Mouse (Mus musculus): ENCODE data around the gene Col1a1. TPM values are rescaled to one million over a fixed set of nuclear protein-coding genes. Genes with fewer than 3 reads are reported as not detected.
"Not testable (repeated sequence)": the region's sequence is repeated elsewhere in the genome, so short reads cannot be mapped to it uniquely, and the experiment has no call there.

Col1a1 gene
- polyA plus RNA-seq, 1 experiment from 2014 or later, result 136 TPM

DNA sequence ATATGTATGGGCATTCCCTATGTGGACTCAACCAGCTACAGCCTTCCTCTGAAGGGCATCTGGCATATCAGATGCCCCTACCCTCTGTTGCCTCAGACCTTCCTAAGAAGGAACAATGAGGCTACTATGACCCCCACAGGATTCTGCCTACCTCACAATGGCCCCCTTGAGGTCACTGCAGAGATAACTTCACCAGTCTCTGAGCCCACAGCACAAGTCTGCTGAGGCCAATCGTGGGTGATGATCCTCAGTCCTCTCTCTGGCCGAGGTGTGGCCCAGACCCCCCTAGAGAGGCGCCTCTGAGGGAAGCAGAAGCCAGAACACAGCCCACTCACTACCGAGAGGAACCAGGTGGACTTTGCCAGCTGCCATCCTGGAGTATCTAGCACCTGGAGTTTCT is 31.4 kb downstream of the Col1a1 start, which contains the start of gene Hils1:
Gene Hils1, plus strand, starts transcription at position 175 of the 400 bp plus-strand sequence.
- peak; percentile 77 for DNase-seq (ENCODE audit: low spot score, missing footprints)

DNA sequence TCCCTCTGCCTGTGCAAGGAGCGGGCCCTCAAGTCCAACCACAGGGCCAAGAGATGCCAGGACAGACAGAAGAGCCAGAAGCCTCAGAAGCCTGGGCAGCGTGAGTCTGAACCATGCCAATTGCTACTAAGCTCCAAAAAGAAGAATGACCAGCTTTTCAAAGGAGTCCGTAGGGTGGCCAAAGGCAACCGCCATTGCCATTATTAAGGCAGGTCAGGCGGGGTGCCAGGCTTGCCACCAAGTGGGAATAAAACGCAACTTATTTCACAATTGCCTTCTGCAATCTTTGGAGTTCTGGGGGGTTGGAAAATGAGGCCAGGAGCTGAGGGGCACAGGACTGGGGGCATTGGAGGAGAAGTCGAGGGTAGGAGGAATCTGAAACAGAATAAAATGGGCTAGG is 32.2 kb downstream of the Col1a1 start:
- Histone ChIP-seq H3K9ac (ENCODE audit: low read length) (no peak overlapping the region), H3K36me3 (ENCODE audit: control insufficient read depth, insufficient read depth, low read length) (no peaks in the 10 kb centered on the region), H3K4me3 (ENCODE audit: low read depth, low read length) (no peak overlapping the region), H3K27ac (ENCODE audit: low read depth, low read length) (no peak overlapping the region), H3K4me2 (no peak overlapping the region), H3K4me1 (ENCODE audit: control insufficient read depth, insufficient read depth, low read length) (no peaks in the 10 kb centered on the region), H3K9me3 (ENCODE audit: control insufficient read depth, low read length) (no peaks in the 10 kb centered on the region), H3K27me3 (ENCODE audit: control insufficient read depth, insufficient read depth, low read length) (no peaks in the 10 kb centered on the region)
- ATAC-seq (ENCODE audit: low FRiP score) (no peak), DNase-seq (ENCODE audit: low spot score, missing footprints) (no peak)
- WGBS, result 81% methylated on average over 7 of the region's 7 CpGs

More for the DNA sequence above, 31.4 kb downstream of the Col1a1 start, which contains the start of gene Hils1:
- no peak within 1 kb of the TSS for H3K4me2 ChIP-seq
- 58% methylated on average over 4 of the region's 4 CpGs for WGBS
- H3K9me3 ChIP-seq (ENCODE audit: control insufficient read depth, low read length), result no peaks in the 10 kb centered on the region
- no peak within 1 kb of the TSS for H3K4me3 ChIP-seq (ENCODE audit: low read depth, low read length)
- no peaks in the 10 kb centered on the region for H3K4me1 ChIP-seq (ENCODE audit: control insufficient read depth, insufficient read depth, low read length)
- no peak for ATAC-seq (ENCODE audit: low FRiP score)
- H3K9ac ChIP-seq (ENCODE audit: low read length), result no peak within 1 kb of the TSS
- no peaks in the 10 kb centered on the region for H3K27me3 ChIP-seq (ENCODE audit: control insufficient read depth, insufficient read depth, low read length)
- no peaks in the 10 kb centered on the region for H3K36me3 ChIP-seq (ENCODE audit: control insufficient read depth, insufficient read depth, low read length)
- H3K27ac ChIP-seq (ENCODE audit: low read depth, low read length), result no peak within 1 kb of the TSS

DNA sequence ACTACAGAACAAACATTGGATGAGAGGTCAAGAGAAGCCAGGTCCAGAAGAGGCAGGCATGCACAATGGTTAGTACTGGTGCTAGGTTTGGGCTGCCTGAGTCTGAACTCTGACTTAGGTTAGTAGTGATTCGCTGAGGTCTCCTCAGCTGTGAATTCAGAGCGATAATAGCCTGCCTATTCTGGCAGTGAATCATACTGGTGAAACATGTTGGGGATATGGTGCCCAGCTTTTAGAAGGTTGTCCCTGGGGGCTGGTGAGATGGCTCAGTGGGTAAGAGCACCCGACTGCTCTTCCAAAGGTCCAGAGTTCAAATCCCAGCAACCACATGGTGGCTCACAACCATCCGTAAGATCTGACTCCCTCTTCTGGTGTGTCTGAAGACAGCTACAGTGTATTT is 33.7 kb downstream of the Col1a1 start:
- not testable (repeated sequence) for H3K9me3 ChIP-seq (ENCODE audit: control insufficient read depth, low read length); H3K27me3 ChIP-seq (ENCODE audit: control insufficient read depth, insufficient read depth, low read length); H3K4me3 ChIP-seq (ENCODE audit: low read depth, low read length); DNase-seq (ENCODE audit: low spot score, missing footprints); ATAC-seq (ENCODE audit: low FRiP score); H3K36me3 ChIP-seq (ENCODE audit: control insufficient read depth, insufficient read depth, low read length); H3K9ac ChIP-seq (ENCODE audit: low read length); H3K4me2 ChIP-seq; H3K4me1 ChIP-seq (ENCODE audit: control insufficient read depth, insufficient read depth, low read length); H3K27ac ChIP-seq (ENCODE audit: low read depth, low read length)
- WGBS, result 93% methylated on average over 4 of the region's 4 CpGs

DNA sequence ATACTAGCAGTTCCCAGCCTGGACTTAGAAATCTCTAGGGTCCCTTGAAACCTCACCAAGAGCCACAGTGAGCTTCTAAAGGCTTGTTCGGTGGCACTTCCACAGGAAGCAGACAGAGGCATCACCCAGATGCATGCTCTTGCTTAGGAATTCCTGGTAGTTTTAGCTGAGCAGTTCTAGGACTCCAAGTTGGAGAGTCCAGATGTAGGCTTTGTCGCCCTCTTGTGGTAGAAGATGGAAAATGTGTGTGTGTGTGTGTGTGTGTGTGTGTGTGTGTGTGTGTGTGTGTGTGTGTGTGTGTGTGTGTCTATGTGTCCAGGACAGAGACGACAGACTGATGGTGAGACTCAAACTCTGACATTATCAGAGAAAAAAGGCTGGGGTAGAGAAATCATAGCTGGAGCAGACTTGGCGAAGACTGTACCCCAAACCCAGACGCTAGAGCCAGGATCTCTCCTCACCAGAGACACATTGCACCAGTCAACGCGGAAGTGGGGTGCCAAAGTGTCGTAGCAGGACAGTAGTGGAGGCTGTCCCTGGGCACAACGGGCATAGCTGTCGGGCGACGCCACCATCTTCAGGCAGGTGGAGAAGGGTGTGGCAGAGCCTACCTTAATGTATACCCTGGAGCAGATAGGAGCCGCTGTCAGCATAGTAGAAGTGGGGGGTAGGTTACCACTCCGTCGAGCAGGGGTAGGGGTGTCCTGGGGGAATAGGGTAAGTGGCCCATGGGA is 34.4 kb downstream of the Col1a1 start:
- WGBS, result 61% methylated on average over 15 of the region's 15 CpGs
- Histone ChIP-seq H3K9me3 (ENCODE audit: control insufficient read depth, low read length) (no peaks in the 10 kb centered on the region), H3K27me3 (ENCODE audit: control insufficient read depth, insufficient read depth, low read length) (no peaks in the 10 kb centered on the region), H3K4me3 (ENCODE audit: low read depth, low read length) (no peak overlapping the region), H3K36me3 (ENCODE audit: control insufficient read depth, insufficient read depth, low read length) (no peaks in the 10 kb centered on the region), H3K9ac (ENCODE audit: low read length) (no peak overlapping the region), H3K27ac (ENCODE audit: low read depth, low read length) (no peak overlapping the region), H3K4me2 (no peak overlapping the region), H3K4me1 (ENCODE audit: control insufficient read depth, insufficient read depth, low read length) (no peaks in the 10 kb centered on the region)
- DNase-seq (ENCODE audit: low spot score, missing footprints), result peak; percentile 95
- no peak for ATAC-seq (ENCODE audit: low FRiP score)

DNA sequence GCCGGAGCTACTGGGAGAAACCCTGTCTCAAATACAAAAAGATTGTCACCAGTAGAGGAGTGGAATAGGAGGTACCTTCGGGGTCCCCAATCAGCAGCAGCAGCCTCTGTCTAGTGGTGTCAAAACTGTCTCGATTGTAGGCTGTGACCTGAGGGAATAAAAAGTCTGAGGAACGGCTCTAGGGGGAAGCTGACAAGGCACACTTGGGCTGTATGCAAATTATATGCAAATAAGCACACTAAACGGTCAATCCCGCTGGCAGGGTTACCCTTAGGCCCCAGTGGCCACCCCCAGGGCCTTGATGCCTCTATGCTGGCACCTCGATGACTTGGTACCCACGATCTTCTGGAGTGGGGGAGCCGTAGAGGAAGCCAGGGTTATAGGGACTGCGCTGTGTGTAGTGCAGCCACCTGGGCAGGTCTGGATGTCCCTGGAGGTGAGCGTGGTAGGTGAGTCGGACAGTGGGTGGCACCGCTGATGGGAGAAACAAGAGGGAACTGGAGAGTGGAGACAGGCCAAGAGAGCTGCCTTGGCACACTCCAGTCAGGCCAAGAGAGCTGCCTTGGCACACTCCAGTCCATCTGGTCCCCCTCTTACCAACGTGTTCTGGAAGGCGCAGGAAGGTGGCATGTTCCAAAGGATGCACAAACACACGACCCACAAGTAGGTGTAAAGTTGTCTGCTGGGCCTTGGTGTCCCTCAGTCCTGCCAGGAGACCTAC is 36.0 kb downstream of the Col1a1 start:
- Histone ChIP-seq H3K27ac (ENCODE audit: low read depth, low read length) (no peak overlapping the region), H3K9ac (ENCODE audit: low read length) (no peak overlapping the region), H3K9me3 (ENCODE audit: control insufficient read depth, low read length) (no peaks in the 10 kb centered on the region), H3K36me3 (ENCODE audit: control insufficient read depth, insufficient read depth, low read length) (no peaks in the 10 kb centered on the region), H3K4me1 (ENCODE audit: control insufficient read depth, insufficient read depth, low read length) (no peaks in the 10 kb centered on the region), H3K4me2 (no peak overlapping the region), H3K27me3 (ENCODE audit: control insufficient read depth, insufficient read depth, low read length) (no peaks in the 10 kb centered on the region), H3K4me3 (ENCODE audit: low read depth, low read length) (no peak overlapping the region)
- DNase-seq (ENCODE audit: low spot score, missing footprints) (no peak), ATAC-seq (ENCODE audit: low FRiP score) (no peak)
- WGBS, result 63% methylated on average over 16 of the region's 16 CpGs

DNA sequence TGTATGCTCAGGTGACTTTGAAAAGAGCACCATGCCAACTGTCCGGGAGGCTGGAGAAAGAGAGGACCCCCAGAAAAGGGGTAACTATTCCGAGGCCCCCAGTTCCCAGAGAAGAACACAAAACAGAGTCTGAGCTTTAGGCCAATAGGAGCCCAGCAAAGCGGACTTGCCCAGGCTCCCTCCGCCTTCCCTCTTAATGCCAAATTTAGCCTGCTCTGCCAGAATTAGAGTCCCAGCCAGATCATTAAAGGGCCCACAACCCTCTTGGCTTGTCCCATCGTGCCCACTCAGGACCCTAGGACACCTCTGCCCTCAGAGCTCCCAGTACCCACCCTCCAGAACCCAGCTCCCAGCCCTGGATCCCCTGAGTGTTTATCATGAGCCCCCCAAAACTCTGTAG is 36.9 kb downstream of the Col1a1 start:
- Histone ChIP-seq H3K4me1 (ENCODE audit: control insufficient read depth, insufficient read depth, low read length) (no peaks in the 10 kb centered on the region), H3K9ac (ENCODE audit: low read length) (no peak overlapping the region), H3K36me3 (ENCODE audit: control insufficient read depth, insufficient read depth, low read length) (no peaks in the 10 kb centered on the region), H3K4me3 (ENCODE audit: low read depth, low read length) (no peak overlapping the region), H3K27ac (ENCODE audit: low read depth, low read length) (no peak overlapping the region), H3K4me2 (no peak overlapping the region), H3K9me3 (ENCODE audit: control insufficient read depth, low read length) (no peaks in the 10 kb centered on the region), H3K27me3 (ENCODE audit: control insufficient read depth, insufficient read depth, low read length) (no peaks in the 10 kb centered on the region)
- DNase-seq (ENCODE audit: low spot score, missing footprints) (no peak), ATAC-seq (ENCODE audit: low FRiP score) (no peak)
- 78% methylated on average over 5 of the region's 5 CpGs for WGBS

DNA sequence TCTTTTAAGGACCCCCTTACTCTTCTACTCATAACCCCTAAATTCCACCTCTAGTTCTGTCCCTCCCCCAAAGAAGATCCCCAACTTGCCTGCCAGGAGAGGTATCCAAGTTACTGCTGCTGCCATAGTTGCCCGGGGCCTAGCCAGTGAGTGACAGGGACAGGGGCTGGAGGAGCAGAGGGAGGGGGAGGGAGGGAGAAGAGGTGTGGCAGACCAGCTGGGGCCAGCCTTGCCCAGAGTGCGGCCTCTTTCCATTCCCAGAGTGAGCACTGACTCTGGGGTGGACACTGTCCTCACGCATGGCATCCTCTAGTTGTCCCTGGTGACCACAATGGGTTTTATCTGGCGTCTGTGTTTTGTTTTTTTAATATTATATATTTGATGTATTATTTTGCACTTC is 37.3 kb downstream of the Col1a1 start:
- no peak for DNase-seq (ENCODE audit: low spot score, missing footprints)
- H3K9ac ChIP-seq (ENCODE audit: low read length), result no peak overlapping the region
- H3K27ac ChIP-seq (ENCODE audit: low read depth, low read length), result no peak overlapping the region
- no peaks in the 10 kb centered on the region for H3K9me3 ChIP-seq (ENCODE audit: control insufficient read depth, low read length)
- ATAC-seq (ENCODE audit: low FRiP score), result no peak
- H3K27me3 ChIP-seq (ENCODE audit: control insufficient read depth, insufficient read depth, low read length), result no peaks in the 10 kb centered on the region
- no peak overlapping the region for H3K4me2 ChIP-seq
- no peaks in the 10 kb centered on the region for H3K36me3 ChIP-seq (ENCODE audit: control insufficient read depth, insufficient read depth, low read length)
- H3K4me1 ChIP-seq (ENCODE audit: control insufficient read depth, insufficient read depth, low read length), result no peaks in the 10 kb centered on the region; the same call in 1 of the 2 replicates
- H3K4me3 ChIP-seq (ENCODE audit: low read depth, low read length), result no peak overlapping the region
- 45% methylated on average over 4 of the region's 4 CpGs for WGBS

DNA sequence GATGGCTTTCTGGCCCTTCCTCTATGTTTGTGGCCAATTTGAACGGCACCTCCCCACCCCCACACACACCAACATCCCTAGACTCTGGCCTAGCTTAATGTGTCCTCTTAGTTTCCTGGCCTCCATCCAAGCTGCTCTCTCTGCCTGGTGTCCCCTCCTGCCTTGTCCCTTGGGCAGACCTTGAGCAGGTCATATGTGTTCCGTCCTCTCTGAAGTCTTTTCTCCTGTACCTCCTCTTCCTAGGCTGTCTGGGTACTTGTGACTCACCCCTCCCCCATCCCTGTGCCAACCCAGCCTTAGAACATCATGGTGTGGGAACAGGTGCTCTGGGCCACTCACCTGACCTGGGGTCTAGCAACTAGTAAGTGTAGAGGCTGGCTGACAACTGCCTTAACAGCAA is 38.9 kb downstream of the Col1a1 start:
- H3K27ac ChIP-seq (ENCODE audit: low read depth, low read length), result no peak overlapping the region
- no peaks in the 10 kb centered on the region for H3K27me3 ChIP-seq (ENCODE audit: control insufficient read depth, insufficient read depth, low read length)
- H3K4me1 ChIP-seq (ENCODE audit: control insufficient read depth, insufficient read depth, low read length), result no peaks in the 10 kb centered on the region; the same call in 1 of the 2 replicates
- ATAC-seq (ENCODE audit: low FRiP score), result no peak
- H3K36me3 ChIP-seq (ENCODE audit: control insufficient read depth, insufficient read depth, low read length), result no peaks in the 10 kb centered on the region
- no peak overlapping the region for H3K9ac ChIP-seq (ENCODE audit: low read length)
- no peaks in the 10 kb centered on the region for H3K9me3 ChIP-seq (ENCODE audit: control insufficient read depth, low read length)
- DNase-seq (ENCODE audit: low spot score, missing footprints), result no peak
- no peak overlapping the region for H3K4me3 ChIP-seq (ENCODE audit: low read depth, low read length)
- H3K4me2 ChIP-seq, result no peak overlapping the region
- WGBS, result 81% methylated on average over 2 of the region's 2 CpGs

DNA sequence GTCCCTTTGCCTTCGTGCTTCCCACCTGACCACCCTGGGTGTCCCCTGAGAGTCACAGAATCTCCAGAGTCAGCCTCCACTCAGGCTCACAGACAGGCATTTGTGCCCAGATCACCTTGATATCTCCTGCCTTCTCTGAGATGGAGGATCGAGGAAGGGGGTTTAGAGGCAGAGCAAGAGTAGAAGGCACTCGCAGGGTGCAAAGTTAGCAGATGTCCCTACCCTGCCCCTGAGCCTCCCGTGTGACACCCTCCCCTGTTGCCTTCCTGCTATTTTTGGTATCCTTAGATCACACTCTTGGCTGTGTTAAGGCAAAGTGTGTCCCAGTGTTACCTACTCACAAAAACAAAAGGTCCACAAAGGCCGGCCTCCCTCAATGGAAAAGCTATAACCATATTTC is 40.2 kb downstream of the Col1a1 start, which contains the start of gene Sgca:
Gene Sgca, minus strand, starts transcription at position 129 of the 400 bp plus-strand sequence.
- DNase-seq (ENCODE audit: low spot score, missing footprints), result no peak
- no peaks in the 10 kb centered on the region for H3K9me3 ChIP-seq (ENCODE audit: control insufficient read depth, low read length)
- no peak within 1 kb of the TSS for H3K27ac ChIP-seq (ENCODE audit: low read depth, low read length)
- no peak within 1 kb of the TSS for H3K9ac ChIP-seq (ENCODE audit: low read length)
- H3K4me3 ChIP-seq (ENCODE audit: low read depth, low read length), result no peak within 1 kb of the TSS
- H3K27me3 ChIP-seq (ENCODE audit: control insufficient read depth, insufficient read depth, low read length), result no peaks in the 10 kb centered on the region
- no peak within 1 kb of the TSS for H3K4me2 ChIP-seq
- no peak for ATAC-seq (ENCODE audit: low FRiP score)
- H3K36me3 ChIP-seq (ENCODE audit: control insufficient read depth, insufficient read depth, low read length), result no peaks in the 10 kb centered on the region
- H3K4me1 ChIP-seq (ENCODE audit: control insufficient read depth, insufficient read depth, low read length), result no peaks in the 10 kb centered on the region; the same call in 1 of the 2 replicates
- 80% methylated on average over 5 of the region's 5 CpGs for WGBS
